Mouse (Mus musculus) neural tube, embryonic 11.5 days (tissue): ENCODE measurements around the gene Ugt1a9. TPM values are rescaled to one million over a fixed set of nuclear protein-coding genes. Genes with fewer than 3 reads are reported as not detected.
"Not testable (repeated sequence)": the region's sequence is repeated elsewhere in the genome, so short reads cannot be mapped to it uniquely, and the experiment has no call there.

Source experiments
- ATAC-seq: fragments of 200-750 bp; cut with Nextera tagmentation; 2 replicates; pipeline ENCODE4 v1.8.0; 2017; ENCODE audit warnings: moderate number of reproducible peaks, mild to moderate bottlenecking, moderate TSS enrichment, moderate library complexity; ENCODE audit not compliant: insufficient read depth, low FRiP score, low TSS enrichment
- DNase-seq: peaks from one replicate; pipeline ENCODE4 v3.0.0-alpha.2; 2015; ENCODE audit warnings: low spot score
- H3K27ac ChIP-seq: fragments of 300-500 bp; sonication (generic); 2 replicates; pipeline ENCODE4 v1.5.1; 2014; ENCODE audit warnings: low read depth, mild to moderate bottlenecking, low read length
- H3K27me3 ChIP-seq: fragments of 300-500 bp; sonication (generic); 2 replicates; pipeline ENCODE4 v1.6.1; 2014; ENCODE audit warnings: mild to moderate bottlenecking, low read length, mixed read lengths; ENCODE audit not compliant: control insufficient read depth, insufficient read depth
- H3K36me3 ChIP-seq: fragments of 300-500 bp; sonication (generic); 2 replicates; pipeline ENCODE4 v1.6.1; 2014; ENCODE audit warnings: mild to moderate bottlenecking, low read length, moderate library complexity, mixed read lengths; ENCODE audit not compliant: control insufficient read depth, insufficient read depth
- H3K4me1 ChIP-seq: fragments of 300-500 bp; sonication (generic); 2 replicates; pipeline ENCODE4 v1.6.1; 2014; ENCODE audit warnings: low read length, mixed read lengths; ENCODE audit not compliant: control insufficient read depth, insufficient read depth
- H3K4me2 ChIP-seq: fragments of 300-500 bp; sonication (generic); 2 replicates; pipeline ENCODE4 v1.6.1; 2014; ENCODE audit warnings: low read depth, mild to moderate bottlenecking, moderate library complexity
- H3K4me3 ChIP-seq: fragments of 300-500 bp; sonication (generic); 2 replicates; pipeline ENCODE4 v1.5.1; 2014; ENCODE audit warnings: low read depth, low read length
- H3K9ac ChIP-seq: fragments of 300-500 bp; sonication (generic); 2 replicates; pipeline ENCODE4 v1.6.1; 2014; ENCODE audit warnings: mild to moderate bottlenecking, low read length
- H3K9me3 ChIP-seq: fragments of 300-500 bp; sonication (generic); 2 replicates; pipeline ENCODE4 v1.6.1; 2016; ENCODE audit warnings: low read length; ENCODE audit not compliant: control insufficient read depth
- WGBS: fragments of 180-500 bp; shearing (Covaris S2); extraction: QIAGEN DNeasy Blood & Tissue Kit; methylation state at CpG from one replicate; pipeline ENCODE4 v1.1.7; 2014; 5-methylcytosine and 5-hydroxymethylcytosine counted together
- polyA plus RNA-seq: library from polyadenylated mRNA; unstranded; fragments of >200 nt; fragmentation: Nextera tagmentation; extraction: Ambion mirVana; gene quantifications from 2 replicates; pipeline ENCODE4 v1.2.1, GENCODE M21; 2014

The Ugt1a9 gene
- polyA plus RNA-seq, 1 experiment from 2014 or later = not detected

DNA sequence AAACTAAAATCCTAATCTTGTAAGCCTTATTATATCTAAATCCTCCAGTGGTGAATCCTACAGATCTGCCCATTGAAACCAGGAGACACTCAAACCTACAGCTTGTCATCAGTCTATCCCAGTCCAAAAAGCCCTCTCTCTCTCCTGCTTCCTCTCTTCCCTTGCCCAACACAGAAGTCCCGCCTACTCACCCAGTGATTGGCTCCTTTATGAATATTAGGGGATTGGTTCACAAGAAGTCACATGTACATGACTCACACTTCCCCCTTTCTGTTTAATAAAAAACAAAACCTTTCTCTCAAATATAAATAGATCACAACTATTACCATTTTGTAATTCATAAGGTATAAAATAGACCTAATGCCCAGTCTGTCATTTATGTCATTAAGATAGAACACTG, 6.5 kb downstream of the Ugt1a9 start:
- Histone ChIP-seq H3K4me2 (no peak overlapping the region), H3K4me1 (no peaks in the 10 kb centered on the region), H3K9ac (no peak overlapping the region), H3K4me3 (no peak overlapping the region), H3K9me3 (no peaks in the 10 kb centered on the region), H3K27ac (no peak overlapping the region), H3K36me3 (no peaks in the 10 kb centered on the region), H3K27me3 (no peaks in the 10 kb centered on the region)
- 80% methylated on average over 1 of the region's 1 CpGs for WGBS
- DNase-seq = no peak
- ATAC-seq = no peak

DNA sequence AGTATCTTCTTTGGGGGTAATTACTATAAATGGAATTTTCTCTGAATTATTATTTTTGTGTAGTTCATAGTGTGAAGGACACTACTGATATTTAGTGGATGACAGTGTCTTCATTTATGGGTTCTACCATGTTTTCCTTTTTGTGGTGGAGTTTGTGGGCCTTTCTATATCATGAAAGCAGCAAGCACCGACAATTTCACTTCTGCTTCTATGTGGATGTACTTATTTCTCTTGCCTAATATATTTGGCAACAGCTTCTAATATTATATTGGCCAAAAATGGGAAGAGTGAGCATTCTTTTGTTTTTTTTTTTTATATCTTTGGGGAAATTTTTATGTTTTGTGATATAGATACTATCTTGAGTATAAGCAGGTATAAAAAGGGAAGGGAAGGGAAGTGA, 11.1 kb downstream of the Ugt1a9 start:
- Histone ChIP-seq H3K27ac (no peak overlapping the region), H3K4me3 (no peak overlapping the region), H3K4me1 (no peaks in the 10 kb centered on the region), H3K9ac (no peak overlapping the region), H3K36me3 (no peaks in the 10 kb centered on the region), H3K27me3 (no peaks in the 10 kb centered on the region), H3K9me3 (no peaks in the 10 kb centered on the region), H3K4me2 (no peak overlapping the region)
- WGBS = 95% methylated on average over 1 of the region's 1 CpGs
- no peak for ATAC-seq
- no peak for DNase-seq

DNA sequence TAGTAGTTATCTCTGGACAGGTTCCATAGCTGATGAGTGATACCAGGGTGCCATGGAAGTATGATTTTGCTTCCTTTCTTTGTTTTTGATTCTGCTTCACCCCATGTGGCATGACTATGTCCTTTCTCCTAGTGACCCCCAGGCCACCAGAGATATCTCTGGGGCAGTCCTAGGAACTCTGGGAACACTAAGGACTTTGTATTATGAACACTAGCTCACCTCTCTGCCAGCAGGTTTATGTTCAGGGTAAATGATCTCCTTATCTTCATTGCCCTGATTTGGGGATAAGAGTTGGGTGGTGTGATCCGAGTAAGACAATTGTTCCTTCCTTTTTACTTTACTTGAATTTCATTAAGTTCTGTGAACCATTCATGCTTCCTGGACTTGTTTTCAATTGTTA, 15.5 kb downstream of the Ugt1a9 start:
- no peak overlapping the region for H3K4me3 ChIP-seq
- H3K9me3 ChIP-seq = no peaks in the 10 kb centered on the region
- no peaks in the 10 kb centered on the region for H3K36me3 ChIP-seq
- no peak overlapping the region for H3K4me2 ChIP-seq
- ATAC-seq (no peak), DNase-seq (no peak)
- no peaks in the 10 kb centered on the region for H3K4me1 ChIP-seq
- no peaks in the 10 kb centered on the region for H3K27me3 ChIP-seq
- no peak overlapping the region for H3K9ac ChIP-seq
- H3K27ac ChIP-seq = no peak overlapping the region
- 88% methylated on average over 1 of the region's 1 CpGs for WGBS

DNA sequence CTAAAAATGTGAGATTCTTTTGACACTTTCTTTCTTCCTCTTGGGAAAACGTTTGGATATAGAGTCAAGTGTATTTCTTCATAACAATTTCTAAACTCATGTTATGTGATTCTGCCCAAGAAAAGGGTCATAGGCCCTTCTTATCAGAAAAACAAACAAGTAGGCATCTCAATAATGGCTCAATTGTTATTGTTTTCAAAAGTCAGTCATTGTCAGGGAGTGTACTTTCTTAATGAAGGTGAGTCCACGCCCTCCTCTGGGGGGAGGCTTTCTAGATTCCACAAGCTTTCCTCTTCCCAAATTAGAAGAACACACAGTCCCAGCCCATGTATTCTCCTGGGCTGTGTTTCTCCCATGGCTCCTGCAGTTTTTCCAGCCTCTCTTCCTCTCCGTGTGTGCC, 16.9 kb downstream of the Ugt1a9 start, which contains the start of gene Ugt1a8:
Ugt1a8 (plus strand) TSS at position 301 of the 400 bp plus-strand sequence.
- WGBS = 79% methylated on average over 3 of the region's 3 CpGs
- DNase-seq (no peak), ATAC-seq (no peak)
- Histone ChIP-seq H3K27ac (no peak within 1 kb of the TSS), H3K4me2 (no peak within 1 kb of the TSS), H3K9ac (no peak within 1 kb of the TSS), H3K9me3 (no peaks in the 10 kb centered on the region), H3K4me1 (no peaks in the 10 kb centered on the region), H3K36me3 (no peaks in the 10 kb centered on the region), H3K4me3 (no peak within 1 kb of the TSS), H3K27me3 (no peaks in the 10 kb centered on the region)

DNA sequence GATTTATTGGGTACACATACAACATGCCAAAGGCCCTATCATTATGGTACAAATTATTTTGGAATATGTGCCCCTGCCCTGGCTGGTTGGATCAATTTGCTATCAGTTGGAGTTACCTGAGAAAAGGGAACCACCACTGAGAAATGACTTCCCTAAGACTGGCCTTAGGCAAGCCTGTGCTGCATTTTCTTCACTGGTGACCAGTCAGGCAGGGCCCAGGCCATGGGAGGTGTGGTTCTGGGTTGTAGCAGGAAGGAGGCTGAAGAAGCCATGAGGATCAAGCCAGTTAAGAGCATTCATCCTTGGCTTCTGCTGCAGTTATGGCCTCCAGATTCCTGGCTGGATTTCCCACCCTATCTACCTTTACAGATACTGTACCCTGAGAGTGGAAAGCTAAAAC, 21.7 kb downstream of the Ugt1a9 start:
- Histone ChIP-seq H3K9ac (no peak overlapping the region), H3K27ac (no peak overlapping the region), H3K27me3 (no peaks in the 10 kb centered on the region), H3K4me2 (no peak overlapping the region), H3K9me3 (no peaks in the 10 kb centered on the region), H3K36me3 (no peaks in the 10 kb centered on the region), H3K4me1 (no peaks in the 10 kb centered on the region), H3K4me3 (no peak overlapping the region)
- DNase-seq = no peak
- no peak for ATAC-seq

DNA sequence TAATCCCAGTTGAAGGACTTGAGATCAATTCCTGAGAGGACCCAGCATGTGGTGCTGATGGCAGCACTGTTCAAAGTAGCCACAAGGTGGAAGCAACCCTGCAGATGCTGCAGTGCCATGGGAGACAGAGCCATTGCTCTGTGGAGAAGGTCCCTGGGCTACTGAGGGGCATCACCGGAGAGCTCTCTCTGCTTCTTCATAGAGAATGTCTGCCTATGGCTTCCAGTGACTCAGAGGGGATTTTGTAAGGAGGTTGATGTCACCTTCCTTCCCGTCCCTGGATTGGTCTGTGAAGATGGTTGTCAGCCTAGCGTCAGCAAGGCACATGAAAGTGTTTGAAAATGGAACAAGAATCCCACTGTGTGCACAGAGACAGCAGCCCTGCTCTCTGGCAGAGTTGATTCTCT, 23.7 kb downstream of the Ugt1a9 start:
- H3K9me3 ChIP-seq, H3K4me2 ChIP-seq, H3K27me3 ChIP-seq, H3K27ac ChIP-seq, ATAC-seq, H3K9ac ChIP-seq, H3K4me1 ChIP-seq, DNase-seq, H3K36me3 ChIP-seq, H3K4me3 ChIP-seq: not testable (repeated sequence)
- WGBS = 75% methylated on average over 3 of the region's 3 CpGs

DNA sequence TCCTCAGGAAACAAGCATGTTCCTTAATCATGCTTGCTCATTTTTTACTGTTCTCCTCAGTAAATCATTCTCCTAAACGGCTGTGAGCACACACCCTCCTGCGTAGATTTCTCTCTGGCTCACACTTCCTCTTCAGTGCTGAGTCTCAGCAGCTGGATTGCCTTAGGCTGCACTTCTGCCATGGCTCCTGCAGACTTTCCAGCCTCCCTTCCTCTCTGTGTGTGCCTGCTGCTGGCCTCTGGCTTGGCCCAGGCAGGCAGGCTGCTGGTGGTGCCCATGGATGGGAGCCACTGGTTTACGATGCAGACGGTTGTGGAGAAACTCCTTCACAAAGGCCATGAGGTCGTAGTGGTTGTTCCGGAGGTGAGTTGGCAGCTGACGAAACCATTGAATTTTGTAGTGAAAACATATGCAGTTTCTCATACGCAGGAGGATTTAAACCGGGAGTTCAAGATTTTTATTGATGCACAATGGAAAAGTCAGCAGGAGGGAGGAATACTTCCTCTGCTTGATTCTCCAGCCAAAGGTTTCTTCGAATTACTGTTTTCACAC, 24.4 kb downstream of the Ugt1a9 start, which contains the start of gene Ugt1a7c:
Ugt1a7c (plus strand) TSS at position 122 of the 552 bp plus-strand sequence.
- WGBS = 58% methylated on average over 10 of the region's 10 CpGs
- H3K4me2 ChIP-seq = no peak within 1 kb of the TSS
- no peak within 1 kb of the TSS for H3K9ac ChIP-seq
- H3K27me3 ChIP-seq = no peaks in the 10 kb centered on the region
- no peak within 1 kb of the TSS for H3K27ac ChIP-seq
- H3K4me3 ChIP-seq = no peak within 1 kb of the TSS
- no peaks in the 10 kb centered on the region for H3K4me1 ChIP-seq
- ATAC-seq = no peak
- H3K36me3 ChIP-seq = no peaks in the 10 kb centered on the region
- H3K9me3 ChIP-seq = no peaks in the 10 kb centered on the region
- DNase-seq = no peak

DNA sequence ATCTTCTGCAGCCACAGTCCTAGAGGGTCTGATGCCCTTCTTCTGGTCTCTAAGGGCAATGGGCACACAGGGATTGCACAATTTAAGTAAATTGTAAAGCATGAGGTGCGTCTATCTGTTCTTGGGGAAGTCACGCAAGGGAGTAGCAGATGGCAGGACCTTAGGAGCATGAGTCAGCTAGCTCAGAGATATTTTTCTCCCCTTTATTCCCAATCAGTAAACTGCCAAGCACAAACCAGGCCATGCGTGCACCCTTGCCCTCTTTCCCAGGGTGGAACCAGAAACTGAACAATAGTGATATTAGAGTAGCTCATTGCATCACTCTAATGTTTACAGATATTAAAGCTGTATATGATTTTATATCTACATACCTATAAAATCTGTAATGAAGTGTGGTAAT, 27.9 kb downstream of the Ugt1a9 start:
- DNase-seq, H3K27ac ChIP-seq, H3K4me3 ChIP-seq, H3K4me1 ChIP-seq, H3K9ac ChIP-seq, H3K27me3 ChIP-seq, H3K4me2 ChIP-seq, H3K9me3 ChIP-seq, ATAC-seq, H3K36me3 ChIP-seq: not testable (repeated sequence)
- 88% methylated on average over 3 of the region's 3 CpGs for WGBS

DNA sequence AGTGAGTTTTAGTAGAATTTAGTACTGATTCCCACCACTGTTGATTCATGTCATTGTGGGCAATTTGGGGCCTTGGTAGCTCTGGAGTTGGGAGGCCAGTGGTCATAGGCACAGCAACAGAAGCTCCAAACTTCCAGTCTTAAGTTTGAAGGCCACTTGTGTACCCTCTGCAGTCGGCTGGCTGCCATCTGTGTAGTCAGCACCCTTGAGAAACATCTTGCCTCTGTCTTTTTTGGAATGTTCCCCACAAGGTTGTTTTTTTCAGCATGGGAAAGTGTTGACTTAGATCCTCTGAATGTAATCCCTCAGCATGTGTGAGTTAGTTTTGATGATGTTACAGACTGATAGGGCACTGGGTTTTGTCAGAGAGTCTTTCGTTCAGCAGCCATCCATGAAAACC, 29.1 kb downstream of the Ugt1a9 start:
- not testable (repeated sequence) for H3K4me1 ChIP-seq, DNase-seq, H3K27me3 ChIP-seq, H3K36me3 ChIP-seq, H3K27ac ChIP-seq, H3K4me2 ChIP-seq, H3K4me3 ChIP-seq, H3K9ac ChIP-seq, ATAC-seq, H3K9me3 ChIP-seq
- 76% methylated on average over 2 of the region's 2 CpGs for WGBS
